Comparison of ENCODE assay signal across 8 mouse cellular contexts in genomic region chr11:97082977-97083376, GRCm38 (mm10). TPM values are rescaled to one million over a fixed set of nuclear protein-coding genes. Genes with fewer than 3 reads are reported as not detected.
DNase-seq lines count a peak whose midpoint lies in the region; ATAC-seq and TF ChIP-seq lines count a peak whose summit lies in the region.

No protein-coding gene starts in this region.

- H3K9ac ChIP-seq in intestine, postnatal 0 days (ENCODE audit: low read depth, low read length), result no peak overlapping the region
- H3K9ac ChIP-seq in intestine, embryonic 15.5 days, result no peak overlapping the region

- H3K27ac ChIP-seq in intestine, postnatal 0 days (ENCODE audit: low read depth, low read length), result no peak overlapping the region
- no peak overlapping the region for H3K27ac ChIP-seq in intestine, embryonic 15.5 days

- peak; percentile 21 for DNase-seq in c-Kit-negative CD71-positive TER-119-positive erythroid progenitor cells, embryonic 14.5 days (ENCODE audit: low read depth, low spot score)
- peak; percentile 24 for DNase-seq in gonadal fat pad, adult 2 months (ENCODE audit: low read depth)
- peak; percentile 53 for DNase-seq in kidney, postnatal 14 days
- peak; percentile 52 to 65 for DNase-seq in lung, postnatal 4 days

- H3K36me3 ChIP-seq in intestine, postnatal 0 days (ENCODE audit: control insufficient read depth, insufficient read depth), result no peaks in the 10 kb centered on the region
- no peaks in the 10 kb centered on the region for H3K36me3 ChIP-seq in intestine, embryonic 15.5 days
- no peaks in the 10 kb centered on the region for H3K36me3 ChIP-seq in E14TG2a.4 (ENCODE audit: insufficient read depth, low read length)

- H3K9me3 ChIP-seq in intestine, postnatal 0 days (ENCODE audit: control insufficient read depth), result no peaks in the 10 kb centered on the region
- H3K9me3 ChIP-seq in intestine, embryonic 15.5 days, result no peaks in the 10 kb centered on the region
- H3K9me3 ChIP-seq in E14TG2a.4 (ENCODE audit: low read length), result peaks cover 9% of the 10 kb centered on the region

- no peaks in the 10 kb centered on the region for H3K4me1 ChIP-seq in intestine, postnatal 0 days (replicated peaks; ENCODE audit: control insufficient read depth, insufficient read depth, low read length)
- H3K4me1 ChIP-seq in intestine, embryonic 15.5 days (replicated peaks), result 0 out of 2 replicates have a peak, but pooled peaks cover 6% of the 10 kb centered on the region
- peaks cover 34% of the 10 kb centered on the region for H3K4me1 ChIP-seq in E14TG2a.4 (replicated peaks; ENCODE audit: low read depth, low read length)

- H3K4me3 ChIP-seq in intestine, postnatal 0 days (ENCODE audit: low read depth, low read length), result no peak overlapping the region
- H3K4me3 ChIP-seq in intestine, embryonic 15.5 days (replicated peaks), result no peak overlapping the region
- H3K4me3 ChIP-seq in E14TG2a.4 (replicated peaks; ENCODE audit: low read length), result no peak overlapping the region; the same call in 1 of the 2 replicates

- no peaks in the 10 kb centered on the region; the same call in 1 of the 2 replicates for H3K27me3 ChIP-seq in intestine, postnatal 0 days (replicated peaks; ENCODE audit: control insufficient read depth, insufficient read depth, low read length)
- H3K27me3 ChIP-seq in intestine, embryonic 15.5 days (replicated peaks), result no peaks in the 10 kb centered on the region
- H3K27me3 ChIP-seq in E14TG2a.4 (ENCODE audit: insufficient read depth, low read length), result peaks cover 21% of the 10 kb centered on the region

- ATAC-seq in intestine, postnatal 0 days, result 0 out of 2 replicates have a peak, but pooled peaks have one; percentile 10
- ATAC-seq in intestine, embryonic 15.5 days, result no peak
- no peak for ATAC-seq in activated CD4-positive, CD25-positive, alpha-beta regulatory T cell, adult 4 months

- TF ChIP-seq CTCF in intestine, postnatal 0 days (IDR thresholded peaks at IDR 0.05; ENCODE audit: low read depth), result peak; percentile 79
- TF ChIP-seq CTCF in E14TG2a.4 (conservative IDR thresholded peaks at IDR 0.05; ENCODE audit: low read length), result peak; percentile 75

- WGBS in intestine, postnatal 0 days, result 32% methylated on average over 11 of the region's 11 CpGs
- WGBS in intestine, embryonic 15.5 days, result 38% methylated on average over 11 of the region's 11 CpGs

- no peak overlapping the region for H3K4me2 ChIP-seq in intestine, postnatal 0 days (replicated peaks; ENCODE audit: low read depth)
- H3K4me2 ChIP-seq in intestine, embryonic 15.5 days (replicated peaks), result no peak overlapping the region

RNA-seq across cellular contexts. Expression of gene Tbx21, which starts 32.2 kb away (rescaled TPM):
- polyA plus RNA-seq in intestine, postnatal 0 days (2015; fragmentation: Nextera tagmentation; extraction: Ambion mirVana), result 0.09 and 0.13 TPM in 2 replicates
- 0.24 and 0.25 TPM in 2 replicates for polyA plus RNA-seq in intestine, embryonic 15.5 days (2015; fragmentation: Nextera tagmentation; extraction: Ambion mirVana)
- polyA plus RNA-seq in gonadal fat pad, adult 2 months (2012; rRNA removed), result 0.23 and 0.29 TPM in 2 replicates
- polyA plus RNA-seq in activated CD4-positive, CD25-positive, alpha-beta regulatory T cell, adult 4 months (2017; shearing (Covaris generic)), result 1 to 10 TPM; 4.5 to 5.6 TPM

RNA-seq across cellular contexts. Expression of gene Osbpl7, which starts 32.5 kb away (rescaled TPM):
- polyA plus RNA-seq in intestine, postnatal 0 days (2015; fragmentation: Nextera tagmentation; extraction: Ambion mirVana), result 10.6 and 12.0 TPM in 2 replicates
- 9.1 and 11.1 TPM in 2 replicates for polyA plus RNA-seq in intestine, embryonic 15.5 days (2015; fragmentation: Nextera tagmentation; extraction: Ambion mirVana)
- 30.5 and 35.6 TPM in 2 replicates for polyA plus RNA-seq in gonadal fat pad, adult 2 months (2012; rRNA removed)
- 10 to 100 TPM; 21.3 to 25.8 TPM for polyA plus RNA-seq in activated CD4-positive, CD25-positive, alpha-beta regulatory T cell, adult 4 months (2017; shearing (Covaris generic))

RNA-seq across cellular contexts. Expression of gene Mrpl10, which starts 41.6 kb away (rescaled TPM):
- polyA plus RNA-seq in intestine, postnatal 0 days (2015; fragmentation: Nextera tagmentation; extraction: Ambion mirVana), result 50.7 and 50.8 TPM in 2 replicates
- 86.9 and 88.7 TPM in 2 replicates for polyA plus RNA-seq in intestine, embryonic 15.5 days (2015; fragmentation: Nextera tagmentation; extraction: Ambion mirVana)
- polyA plus RNA-seq in gonadal fat pad, adult 2 months (2012; rRNA removed), result 72.0 and 90.4 TPM in 2 replicates
- polyA plus RNA-seq in activated CD4-positive, CD25-positive, alpha-beta regulatory T cell, adult 4 months (2017; shearing (Covaris generic)), result 10 to 100 TPM; 56.6 to 58.0 TPM

RNA-seq across cellular contexts. Expression of gene Lrrc46, which starts 41.8 kb away (rescaled TPM):
- 0.17 and 0.18 TPM in 2 replicates for polyA plus RNA-seq in intestine, postnatal 0 days (2015; fragmentation: Nextera tagmentation; extraction: Ambion mirVana)
- polyA plus RNA-seq in intestine, embryonic 15.5 days (2015; fragmentation: Nextera tagmentation; extraction: Ambion mirVana), result 0.40 and 0.45 TPM in 2 replicates
- polyA plus RNA-seq in gonadal fat pad, adult 2 months (2012; rRNA removed), result 4.9 and 7.7 TPM in 2 replicates
- not detected for polyA plus RNA-seq in activated CD4-positive, CD25-positive, alpha-beta regulatory T cell, adult 4 months (2017; shearing (Covaris generic))

RNA-seq across cellular contexts. Expression of gene Scrn2, which starts 53.2 kb away (rescaled TPM):
- 24.1 and 24.5 TPM in 2 replicates for polyA plus RNA-seq in intestine, postnatal 0 days (2015; fragmentation: Nextera tagmentation; extraction: Ambion mirVana)
- polyA plus RNA-seq in intestine, embryonic 15.5 days (2015; fragmentation: Nextera tagmentation; extraction: Ambion mirVana), result 18.1 and 21.9 TPM in 2 replicates
- 19.6 and 21.0 TPM in 2 replicates for polyA plus RNA-seq in gonadal fat pad, adult 2 months (2012; rRNA removed)
- 10 to 100 TPM in 1 of 2 experiments, 1 to 10 TPM in 1; 5.4 to 10.6 TPM for polyA plus RNA-seq in activated CD4-positive, CD25-positive, alpha-beta regulatory T cell, adult 4 months (2017; shearing (Covaris generic))
